Mouse (Mus musculus): ENCODE data around the gene Atf3. TPM values are rescaled to one million over a fixed set of nuclear protein-coding genes. Genes with fewer than 3 reads are reported as not detected.

Atf3 gene
- polyA plus RNA-seq, 1 experiment from 2014 or later, result 8.2 TPM

DNA sequence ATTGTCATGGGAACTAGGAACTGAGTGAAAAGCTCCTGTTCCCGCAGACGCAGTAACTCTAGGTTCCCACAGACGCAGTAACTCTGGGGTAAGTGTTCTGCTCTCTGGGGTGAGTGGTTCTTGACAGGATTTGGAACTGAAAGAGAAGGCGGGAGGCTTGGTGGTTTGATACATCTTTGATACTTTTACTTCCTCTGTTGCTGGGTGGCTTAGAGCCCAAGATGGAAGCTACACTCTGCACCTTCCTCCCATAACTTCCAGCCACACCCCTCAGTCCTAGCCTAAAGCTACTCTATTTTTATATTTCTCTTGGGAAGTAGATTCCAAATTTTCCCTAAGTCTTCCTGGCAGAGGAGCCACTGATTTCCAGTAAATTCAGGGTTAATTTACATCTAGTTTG, 79.4 kb downstream of the Atf3 start:
- 84% methylated on average over 4 of the region's 4 CpGs for WGBS

DNA sequence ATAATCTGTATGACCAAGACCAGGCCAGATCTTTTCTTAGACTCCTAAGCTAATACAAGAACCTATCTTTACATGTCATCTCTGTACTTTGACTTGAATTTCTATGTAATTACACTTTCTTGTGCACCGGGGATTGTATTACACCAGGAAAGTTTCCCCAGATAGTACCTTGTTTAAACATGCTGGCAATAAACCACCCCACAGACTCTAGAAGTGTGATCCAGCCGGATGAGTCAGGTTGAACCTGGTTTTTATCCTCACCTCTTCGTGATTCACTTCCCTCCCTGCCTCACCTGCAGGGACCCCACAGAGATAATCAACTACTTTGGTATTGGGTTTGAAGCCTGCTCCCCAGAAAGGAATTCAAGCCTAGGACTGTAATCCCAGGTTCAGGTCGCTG, 82.4 kb downstream of the Atf3 start:
- ATAC-seq, result no peak

More for the DNA sequence above, 79.4 kb downstream of the Atf3 start:
- Histone ChIP-seq H3K9me3 (ENCODE audit: low read length) (no peaks in the 10 kb centered on the region), H3K9ac (replicated peaks; ENCODE audit: low read depth) (no peak overlapping the region), H3K27ac (ENCODE audit: low read length) (no peak overlapping the region), H3K4me3 (ENCODE audit: low read depth, low read length) (no peak overlapping the region), H3K36me3 (ENCODE audit: insufficient read depth, low read length) (no peaks in the 10 kb centered on the region), H3K4me1 (ENCODE audit: insufficient read depth, low read depth, low read length) (no peaks in the 10 kb centered on the region), H3K4me2 (replicated peaks; ENCODE audit: low read depth, low read length) (no peak overlapping the region), H3K27me3 (replicated peaks; ENCODE audit: insufficient read depth, low read length) (no peaks in the 10 kb centered on the region)
- DNase-seq (ENCODE audit: low spot score), result no peak
- no peak for TF ChIP-seq EP300 (IDR thresholded peaks at IDR 0.05)
- TF ChIP-seq CTCF (IDR thresholded peaks at IDR 0.05), result no peak
- no peak for ATAC-seq

DNA sequence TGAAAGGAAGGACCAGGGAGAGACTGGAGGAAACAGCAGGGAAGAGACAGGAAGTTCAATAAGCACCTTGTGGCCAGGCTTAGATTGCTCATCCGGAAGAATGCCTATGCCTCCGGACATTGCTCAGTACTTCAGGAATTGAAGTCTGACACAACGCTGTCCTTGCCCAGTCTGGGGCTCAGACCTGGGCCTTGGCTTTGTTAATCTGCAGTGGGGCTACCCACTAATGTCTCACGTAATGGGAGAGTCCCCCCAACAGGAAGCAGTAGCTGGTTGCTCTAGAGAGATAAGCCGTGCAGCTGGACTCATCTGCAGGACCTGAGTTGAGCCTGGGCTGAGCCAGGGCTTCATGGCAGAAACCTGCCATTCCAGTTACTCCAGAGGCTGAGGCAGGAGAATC, 84.9 kb downstream of the Atf3 start:
- Histone ChIP-seq H3K4me2 (replicated peaks; ENCODE audit: low read depth, low read length) (no peak overlapping the region), H3K9me3 (ENCODE audit: low read length) (no peaks in the 10 kb centered on the region), H3K27ac (ENCODE audit: low read length) (no peak overlapping the region), H3K4me3 (ENCODE audit: low read depth, low read length) (no peak overlapping the region), H3K9ac (replicated peaks; ENCODE audit: low read depth) (no peak overlapping the region), H3K27me3 (replicated peaks; ENCODE audit: insufficient read depth, low read length) (no peaks in the 10 kb centered on the region), H3K4me1 (ENCODE audit: insufficient read depth, low read depth, low read length) (no peaks in the 10 kb centered on the region), H3K36me3 (ENCODE audit: insufficient read depth, low read length) (no peaks in the 10 kb centered on the region)
- TF ChIP-seq CTCF (IDR thresholded peaks at IDR 0.05) (0 out of 2 replicates have a peak, but pooled peaks have one; percentile 10), EP300 (IDR thresholded peaks at IDR 0.05) (no peak)
- ATAC-seq (peak; percentile 57), DNase-seq (ENCODE audit: low spot score) (peak; percentile 19)
- WGBS, result 44% methylated on average over 5 of the region's 5 CpGs

More for the DNA sequence above, 82.4 kb downstream of the Atf3 start:
- H3K4me1 ChIP-seq (ENCODE audit: insufficient read depth, low read depth, low read length), result no peaks in the 10 kb centered on the region
- H3K9ac ChIP-seq (replicated peaks; ENCODE audit: low read depth), result no peak overlapping the region
- no peaks in the 10 kb centered on the region for H3K36me3 ChIP-seq (ENCODE audit: insufficient read depth, low read length)
- 58% methylated on average over 4 of the region's 4 CpGs for WGBS
- H3K27ac ChIP-seq (ENCODE audit: low read length), result no peak overlapping the region
- no peaks in the 10 kb centered on the region for H3K9me3 ChIP-seq (ENCODE audit: low read length)
- TF ChIP-seq CTCF (IDR thresholded peaks at IDR 0.05), result no peak
- no peak for TF ChIP-seq EP300 (IDR thresholded peaks at IDR 0.05)
- no peak for DNase-seq (ENCODE audit: low spot score)
- H3K27me3 ChIP-seq (replicated peaks; ENCODE audit: insufficient read depth, low read length), result no peaks in the 10 kb centered on the region
- H3K4me3 ChIP-seq (ENCODE audit: low read depth, low read length), result no peak overlapping the region
- no peak overlapping the region for H3K4me2 ChIP-seq (replicated peaks; ENCODE audit: low read depth, low read length)

DNA sequence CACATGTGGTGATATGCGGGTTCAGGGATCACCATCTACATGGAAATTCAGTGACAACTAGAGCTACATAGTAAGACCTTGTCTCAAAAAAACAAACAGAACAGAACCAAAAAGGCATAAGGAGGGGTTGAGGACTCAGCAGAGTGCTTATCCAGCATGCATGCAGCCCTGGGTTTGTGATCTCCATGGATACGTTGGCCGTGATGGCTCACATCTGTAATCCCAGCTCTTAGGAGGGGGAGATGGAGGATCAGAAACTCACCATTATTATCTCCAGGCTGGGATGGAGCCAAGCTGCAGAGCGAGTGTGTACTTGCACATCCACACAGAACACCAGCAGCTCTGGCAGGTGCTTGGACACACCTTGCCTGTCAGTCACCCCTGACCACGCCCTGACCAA, 85.6 kb downstream of the Atf3 start:
- no peaks in the 10 kb centered on the region for H3K4me1 ChIP-seq (ENCODE audit: insufficient read depth, low read depth, low read length)
- no peak overlapping the region for H3K27ac ChIP-seq (ENCODE audit: low read length)
- no peaks in the 10 kb centered on the region for H3K9me3 ChIP-seq (ENCODE audit: low read length)
- no peak for DNase-seq (ENCODE audit: low spot score)
- no peak overlapping the region for H3K4me2 ChIP-seq (replicated peaks; ENCODE audit: low read depth, low read length)
- no peak overlapping the region for H3K4me3 ChIP-seq (ENCODE audit: low read depth, low read length)
- no peaks in the 10 kb centered on the region for H3K27me3 ChIP-seq (replicated peaks; ENCODE audit: insufficient read depth, low read length)
- no peaks in the 10 kb centered on the region for H3K36me3 ChIP-seq (ENCODE audit: insufficient read depth, low read length)
- TF ChIP-seq EP300 (IDR thresholded peaks at IDR 0.05), result no peak
- H3K9ac ChIP-seq (replicated peaks; ENCODE audit: low read depth), result no peak overlapping the region
- WGBS, result 65% methylated on average over 5 of the region's 5 CpGs
- ATAC-seq, result no peak

GRCm38 (mm10) chr1:191131692-191132091, 86.1 kb downstream of the Atf3 start:
- no peak overlapping the region for H3K9ac ChIP-seq (replicated peaks; ENCODE audit: low read depth)
- no peaks in the 10 kb centered on the region for H3K9me3 ChIP-seq (ENCODE audit: low read length)
- H3K4me2 ChIP-seq (replicated peaks; ENCODE audit: low read depth, low read length), result no peak overlapping the region
- H3K27ac ChIP-seq (ENCODE audit: low read length), result no peak overlapping the region
- H3K36me3 ChIP-seq (ENCODE audit: insufficient read depth, low read length), result no peaks in the 10 kb centered on the region
- DNase-seq (ENCODE audit: low spot score) (no peak), ATAC-seq (no peak)
- no peaks in the 10 kb centered on the region for H3K27me3 ChIP-seq (replicated peaks; ENCODE audit: insufficient read depth, low read length)
- no peaks in the 10 kb centered on the region for H3K4me1 ChIP-seq (ENCODE audit: insufficient read depth, low read depth, low read length)
- H3K4me3 ChIP-seq (ENCODE audit: low read depth, low read length), result no peak overlapping the region
- WGBS, result 84% methylated on average over 2 of the region's 2 CpGs
- TF ChIP-seq CTCF (IDR thresholded peaks at IDR 0.05) (no peak), EP300 (IDR thresholded peaks at IDR 0.05) (no peak)

- WGBS, result 12% methylated on average over 35 of the region's 38 CpGs
- Histone ChIP-seq H3K27ac (ENCODE audit: low read length) (no peak overlapping the region), H3K36me3 (ENCODE audit: insufficient read depth, low read length) (no peaks in the 10 kb centered on the region), H3K4me3 (ENCODE audit: low read depth, low read length) (no peak overlapping the region), H3K9ac (replicated peaks; ENCODE audit: low read depth) (0 out of 2 replicates have a peak overlapping the region, but pooled peaks have one; percentile 16), H3K4me1 (ENCODE audit: insufficient read depth, low read depth, low read length) (no peaks in the 10 kb centered on the region), H3K27me3 (replicated peaks; ENCODE audit: insufficient read depth, low read length) (0 out of 2 replicates have a peak, but pooled peaks cover 4% of the 10 kb centered on the region), H3K4me2 (replicated peaks; ENCODE audit: low read depth, low read length) (peak overlapping the region; percentile 48), H3K9me3 (ENCODE audit: low read length) (no peaks in the 10 kb centered on the region)
- DNase-seq (ENCODE audit: low spot score), result peak; percentile 76
- TF ChIP-seq EP300 (IDR thresholded peaks at IDR 0.05) (no peak), CTCF (IDR thresholded peaks at IDR 0.05) (peak; percentile 88)
- peak; percentile 91 for ATAC-seq
Measured at GRCm38 (mm10) chr1:191125811-191126638, 91.8 kb downstream of the Atf3 start.

Data from lung, postnatal 0 days (tissue).